Mouse (Mus musculus): ENCODE results near the gene Calcb. TPM values are rescaled to one million over a fixed set of nuclear protein-coding genes. Genes with fewer than 3 reads are reported as not detected.

Gene Calcb
- polyA plus RNA-seq, 1 experiment from 2014 or later: not detected

DNA sequence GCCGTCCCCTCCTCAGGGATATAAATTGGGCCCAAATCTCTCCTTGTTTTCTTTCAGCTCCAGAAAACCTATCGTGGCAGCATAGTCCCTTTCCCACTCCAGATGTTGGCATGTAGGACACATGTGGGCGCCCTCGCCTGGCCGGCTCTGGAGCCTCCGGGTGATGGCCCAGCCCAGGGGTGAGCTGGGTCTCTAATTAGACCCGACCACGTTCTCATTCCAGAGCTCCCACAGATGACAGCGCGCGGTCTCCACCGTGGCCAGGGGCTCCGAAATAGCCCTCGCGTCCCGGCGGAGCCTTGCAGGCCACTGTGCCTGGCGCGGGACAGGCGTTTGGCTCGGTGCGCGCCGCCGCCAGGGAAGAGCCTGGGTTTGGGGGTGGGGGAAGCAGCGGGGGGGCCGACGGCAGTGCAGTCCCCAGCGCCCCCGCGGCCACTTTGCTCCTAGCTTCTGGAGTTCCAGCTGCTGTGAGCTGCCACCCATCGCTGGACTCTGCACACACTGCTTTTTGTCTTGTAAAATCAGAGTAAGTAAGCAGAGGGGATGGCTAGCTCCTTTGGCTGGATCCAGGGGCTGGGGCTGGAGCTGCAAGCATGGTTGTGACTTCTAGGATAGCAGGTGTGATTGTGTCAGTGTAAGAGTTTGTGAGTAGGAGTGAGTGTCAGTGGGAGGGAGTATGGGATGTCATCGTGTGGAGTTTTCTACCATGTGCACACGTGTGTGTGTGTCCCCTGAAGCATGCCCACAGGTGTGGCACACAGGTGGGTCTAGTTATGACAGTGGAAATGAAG lies 27.2 kb downstream of the Calcb start:
- Histone ChIP-seq H3K9me3 (ENCODE audit: low read length) (no peaks in the 10 kb centered on the region), H3K36me3 (replicated peaks; ENCODE audit: insufficient read depth, low read length) (no peaks in the 10 kb centered on the region), H3K9ac (replicated peaks) (no peak overlapping the region), H3K27me3 (ENCODE audit: insufficient read depth, low read length) (no peaks in the 10 kb centered on the region; the same call in 1 of the 2 replicates), H3K27ac (ENCODE audit: low read depth) (no peak overlapping the region), H3K4me1 (ENCODE audit: insufficient read depth) (no peaks in the 10 kb centered on the region), H3K4me2 (ENCODE audit: low read depth, low read length) (peak overlapping the region; percentile 66), H3K4me3 (ENCODE audit: low read depth, low read length) (peak overlapping the region; percentile 24)
- ATAC-seq (0 out of 2 replicates have a peak, but pooled peaks have one; percentile 40), DNase-seq (peak; percentile 22)
- 6% methylated on average over 34 of the region's 34 CpGs for WGBS (ENCODE audit: insufficient replicate concordance)
- TF ChIP-seq CTCF (IDR thresholded peaks at IDR 0.05; ENCODE audit: low read depth): peak; percentile 34
- TF ChIP-seq EP300 (IDR thresholded peaks at IDR 0.05; ENCODE audit: low read depth): no peak

DNA sequence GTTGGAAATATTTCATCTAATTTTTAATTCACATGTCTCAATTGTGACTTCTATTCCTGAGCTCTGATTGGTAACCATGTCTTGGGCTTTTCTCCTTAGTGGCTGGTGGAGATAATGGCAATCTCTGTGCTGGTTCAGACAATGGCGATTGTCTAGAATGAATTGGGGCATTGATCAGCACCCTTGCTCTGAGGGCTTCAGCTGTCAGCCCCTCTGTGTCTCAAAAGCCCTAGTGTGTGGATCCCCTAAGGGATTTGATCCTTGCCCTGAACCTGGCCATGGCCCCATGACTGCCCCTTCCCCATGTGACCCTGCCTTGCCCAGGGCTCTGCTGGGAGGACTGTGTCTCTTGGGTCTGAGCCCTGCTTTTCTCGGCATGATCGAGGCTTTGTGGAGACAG lies 29.2 kb downstream of the Calcb start:
- no peak for DNase-seq
- no peaks in the 10 kb centered on the region for H3K9me3 ChIP-seq (ENCODE audit: low read length)

DNA sequence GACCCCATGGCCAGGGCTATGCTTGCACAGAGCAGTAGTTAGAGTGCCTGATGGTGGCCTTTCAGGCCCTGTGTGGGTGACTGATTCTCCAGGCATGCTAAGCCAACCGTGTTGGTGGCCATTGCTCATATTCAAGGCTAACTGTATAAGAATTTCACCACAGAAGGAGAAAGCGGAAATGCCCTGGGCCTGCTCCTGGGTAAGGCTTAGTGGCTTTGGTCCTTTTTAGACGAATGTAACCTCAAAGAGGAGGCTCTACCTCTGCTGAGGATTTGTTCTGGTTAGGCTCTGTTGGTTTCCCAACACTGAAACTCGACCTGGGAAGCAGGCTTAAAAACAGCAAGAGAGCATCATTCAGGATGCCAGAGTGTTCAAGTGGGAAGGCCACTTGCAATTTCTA lies 29.8 kb downstream of the Calcb start:
- Histone ChIP-seq H3K4me3 (ENCODE audit: low read depth, low read length) (no peak overlapping the region), H3K27ac (ENCODE audit: low read depth) (no peak overlapping the region), H3K27me3 (ENCODE audit: insufficient read depth, low read length) (no peaks in the 10 kb centered on the region; the same call in 1 of the 2 replicates), H3K4me2 (ENCODE audit: low read depth, low read length) (no peak overlapping the region), H3K9ac (replicated peaks) (no peak overlapping the region), H3K9me3 (ENCODE audit: low read length) (no peaks in the 10 kb centered on the region), H3K4me1 (ENCODE audit: insufficient read depth) (no peaks in the 10 kb centered on the region), H3K36me3 (replicated peaks; ENCODE audit: insufficient read depth, low read length) (no peaks in the 10 kb centered on the region)
- WGBS (ENCODE audit: insufficient replicate concordance): 61% methylated on average over 4 of the region's 4 CpGs
- DNase-seq (no peak), ATAC-seq (no peak)
- TF ChIP-seq CTCF (IDR thresholded peaks at IDR 0.05; ENCODE audit: low read depth): no peak
- TF ChIP-seq EP300 (IDR thresholded peaks at IDR 0.05; ENCODE audit: low read depth): no peak

More for the DNA sequence above, 29.2 kb downstream of the Calcb start:
- no peak overlapping the region for H3K27ac ChIP-seq (ENCODE audit: low read depth)
- H3K4me2 ChIP-seq (ENCODE audit: low read depth, low read length): no peak overlapping the region
- H3K27me3 ChIP-seq (ENCODE audit: insufficient read depth, low read length): no peaks in the 10 kb centered on the region; the same call in 1 of the 2 replicates
- ATAC-seq: no peak
- no peak for TF ChIP-seq EP300 (IDR thresholded peaks at IDR 0.05; ENCODE audit: low read depth)
- no peak for TF ChIP-seq CTCF (IDR thresholded peaks at IDR 0.05; ENCODE audit: low read depth)
- no peak overlapping the region for H3K9ac ChIP-seq (replicated peaks)
- H3K4me3 ChIP-seq (ENCODE audit: low read depth, low read length): no peak overlapping the region
- H3K36me3 ChIP-seq (replicated peaks; ENCODE audit: insufficient read depth, low read length): no peaks in the 10 kb centered on the region
- no peaks in the 10 kb centered on the region for H3K4me1 ChIP-seq (ENCODE audit: insufficient read depth)
- WGBS (ENCODE audit: insufficient replicate concordance): 65% methylated on average over 3 of the region's 3 CpGs

DNA sequence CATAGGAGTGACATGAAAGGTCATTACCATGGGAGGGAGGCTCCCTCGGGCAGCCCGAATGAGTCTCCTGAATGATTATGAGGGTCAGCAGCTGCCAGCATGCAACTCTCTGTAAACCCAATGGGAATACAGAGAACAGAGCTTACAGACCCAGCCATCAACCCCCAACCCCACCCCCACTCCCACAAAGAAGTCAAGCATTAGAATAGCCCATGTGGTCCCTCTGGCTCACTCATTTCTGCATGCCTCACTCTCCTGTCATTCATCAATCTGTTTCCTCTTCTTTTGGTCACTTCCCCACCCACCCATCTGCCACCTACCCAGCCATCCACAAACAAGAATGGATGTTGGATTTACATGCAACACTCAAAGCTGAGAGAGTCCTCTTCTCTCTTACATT lies 35.0 kb downstream of the Calcb start:
- H3K27ac ChIP-seq (ENCODE audit: low read depth): no peak overlapping the region
- H3K4me3 ChIP-seq (ENCODE audit: low read depth, low read length): no peak overlapping the region
- no peak overlapping the region for H3K4me2 ChIP-seq (ENCODE audit: low read depth, low read length)
- H3K36me3 ChIP-seq (replicated peaks; ENCODE audit: insufficient read depth, low read length): no peaks in the 10 kb centered on the region
- no peaks in the 10 kb centered on the region for H3K9me3 ChIP-seq (ENCODE audit: low read length)
- no peak for ATAC-seq
- no peaks in the 10 kb centered on the region for H3K4me1 ChIP-seq (ENCODE audit: insufficient read depth)
- WGBS (ENCODE audit: insufficient replicate concordance): 87% methylated on average over 2 of the region's 2 CpGs
- no peak for DNase-seq
- TF ChIP-seq EP300 (IDR thresholded peaks at IDR 0.05; ENCODE audit: low read depth): no peak
- no peak for TF ChIP-seq CTCF (IDR thresholded peaks at IDR 0.05; ENCODE audit: low read depth)
- H3K9ac ChIP-seq (replicated peaks): no peak overlapping the region
- no peaks in the 10 kb centered on the region for H3K27me3 ChIP-seq (ENCODE audit: insufficient read depth, low read length)

DNA sequence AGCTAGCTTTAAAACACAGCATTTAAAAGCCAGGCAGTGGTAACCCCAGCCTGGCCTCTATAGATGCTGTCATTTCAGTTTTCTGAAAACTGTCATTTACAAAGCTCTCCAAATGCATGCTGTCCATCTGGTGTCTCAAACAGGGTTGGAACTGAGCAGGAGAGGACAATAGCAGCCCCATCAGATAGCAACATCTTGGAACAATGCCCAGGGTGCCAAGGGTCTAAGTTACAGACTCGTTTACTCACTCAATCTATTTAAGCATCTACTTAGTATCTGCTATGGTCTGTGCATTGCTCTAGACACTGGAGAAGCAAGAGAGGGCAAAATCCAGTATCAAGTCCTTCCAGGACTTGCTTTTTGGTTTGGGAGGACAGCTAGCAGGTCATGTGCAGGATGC lies 35.8 kb downstream of the Calcb start:
- H3K27me3 ChIP-seq (ENCODE audit: insufficient read depth, low read length): no peaks in the 10 kb centered on the region
- ATAC-seq (no peak), DNase-seq (no peak)
- WGBS (ENCODE audit: insufficient replicate concordance): 31% methylated on average over 1 of the region's 1 CpGs
- H3K36me3 ChIP-seq (replicated peaks; ENCODE audit: insufficient read depth, low read length): no peaks in the 10 kb centered on the region
- H3K4me3 ChIP-seq (ENCODE audit: low read depth, low read length): no peak overlapping the region
- no peaks in the 10 kb centered on the region for H3K9me3 ChIP-seq (ENCODE audit: low read length)
- no peak overlapping the region for H3K27ac ChIP-seq (ENCODE audit: low read depth)
- H3K9ac ChIP-seq (replicated peaks): no peak overlapping the region
- TF ChIP-seq EP300 (IDR thresholded peaks at IDR 0.05; ENCODE audit: low read depth) (no peak), CTCF (IDR thresholded peaks at IDR 0.05; ENCODE audit: low read depth) (no peak)
- H3K4me1 ChIP-seq (ENCODE audit: insufficient read depth): no peaks in the 10 kb centered on the region
- no peak overlapping the region for H3K4me2 ChIP-seq (ENCODE audit: low read depth, low read length)

DNA sequence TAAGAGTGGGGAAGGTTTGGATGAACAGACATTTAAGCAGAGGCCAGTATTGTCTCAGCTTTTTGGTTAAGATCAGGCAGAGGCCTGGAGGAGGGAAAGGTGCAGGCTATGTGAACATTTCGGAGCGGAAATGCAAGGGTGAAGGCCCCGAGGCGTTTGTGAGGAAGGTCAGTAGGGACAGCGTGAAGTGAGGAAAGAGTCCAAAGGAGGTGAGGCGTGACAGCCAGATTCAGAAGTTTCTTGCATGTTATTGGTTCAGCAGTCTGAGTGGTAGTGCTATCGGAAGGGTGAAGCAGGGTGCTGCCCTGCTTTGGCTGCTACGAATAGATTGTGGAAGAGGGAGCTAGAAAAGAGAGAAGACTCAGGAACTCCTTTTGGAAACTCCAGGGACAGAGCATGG lies 36.2 kb downstream of the Calcb start:
- ATAC-seq: no peak
- WGBS (ENCODE audit: insufficient replicate concordance): 75% methylated on average over 8 of the region's 8 CpGs
- Histone ChIP-seq H3K27ac (ENCODE audit: low read depth) (no peak overlapping the region), H3K4me1 (ENCODE audit: insufficient read depth) (no peaks in the 10 kb centered on the region), H3K9me3 (ENCODE audit: low read length) (no peaks in the 10 kb centered on the region), H3K4me2 (ENCODE audit: low read depth, low read length) (no peak overlapping the region), H3K27me3 (ENCODE audit: insufficient read depth, low read length) (no peaks in the 10 kb centered on the region), H3K9ac (replicated peaks) (no peak overlapping the region), H3K36me3 (replicated peaks; ENCODE audit: insufficient read depth, low read length) (no peaks in the 10 kb centered on the region), H3K4me3 (ENCODE audit: low read depth, low read length) (no peak overlapping the region)
- DNase-seq: no peak
- no peak for TF ChIP-seq EP300 (IDR thresholded peaks at IDR 0.05; ENCODE audit: low read depth)
- no peak for TF ChIP-seq CTCF (IDR thresholded peaks at IDR 0.05; ENCODE audit: low read depth)
